Mouse (Mus musculus) E14TG2a.4 (cell line): ENCODE data around the gene Rab33a.

Source experiments
- CTCF ChIP-seq: conservative IDR thresholded peaks from 2 replicates; pipeline ENCODE4 v1.5.1; 2014; ENCODE audit warnings: low read length
- NANOG ChIP-seq: IDR thresholded peaks from 2 replicates; pipeline ENCODE4 v1.6.1; 2014; ENCODE audit warnings: borderline replicate concordance, low read length, mixed read lengths

- TF ChIP-seq CTCF (no peak), NANOG (no peak)
These were observed 37.4 kb upstream of the Rab33a start for GRCm38 (mm10) chrX:48481687-48482086.
